Mouse (Mus musculus) limb, embryonic 14.5 days (tissue): ENCODE results near the gene Sumf1. TPM values are rescaled to one million over a fixed set of nuclear protein-coding genes. Genes with fewer than 3 reads are reported as not detected.

ENCODE experiments used
- ATAC-seq: fragments of 200-750 bp; cut with Nextera tagmentation; 2 replicates; pipeline ENCODE4 v1.8.0; 2017; ENCODE audit warnings: low read depth, moderate number of reproducible peaks, moderate TSS enrichment; ENCODE audit not compliant: low FRiP score
- DNase-seq: peaks from one replicate; pipeline ENCODE4 v3.0.0-alpha.2; 2015; ENCODE audit warnings: low spot score
- H3K27ac ChIP-seq: fragments of 300-500 bp; sonication (generic); replicated peaks from 2 replicates; pipeline ENCODE4 v1.5.1; 2014; ENCODE audit warnings: low read depth, mild to moderate bottlenecking, low read length, moderate library complexity, mixed read lengths
- H3K27me3 ChIP-seq: fragments of 300-500 bp; sonication (generic); 2 replicates; pipeline ENCODE4 v1.6.1; 2014; ENCODE audit warnings: low read length, mixed read lengths; ENCODE audit not compliant: control insufficient read depth, insufficient read depth
- H3K36me3 ChIP-seq: fragments of 300-500 bp; sonication (generic); 2 replicates; pipeline ENCODE4 v1.6.1; 2014; ENCODE audit warnings: mild to moderate bottlenecking, low read length, moderate library complexity, mixed read lengths; ENCODE audit not compliant: control insufficient read depth, insufficient read depth
- H3K4me1 ChIP-seq: fragments of 300-500 bp; sonication (generic); 2 replicates; pipeline ENCODE4 v1.6.1; 2014; ENCODE audit warnings: antibody characterized with exemption, low read length, mixed read lengths; ENCODE audit not compliant: control insufficient read depth, insufficient read depth
- H3K4me2 ChIP-seq: fragments of 300-500 bp; sonication (generic); replicated peaks from 2 replicates; pipeline ENCODE4 v1.6.1; 2014; ENCODE audit warnings: low read depth, mild to moderate bottlenecking, low read length, moderate library complexity; ENCODE audit not compliant: severe bottlenecking
- H3K4me3 ChIP-seq: fragments of 300-500 bp; sonication (generic); replicated peaks from 2 replicates; pipeline ENCODE4 v1.5.1; 2014; ENCODE audit warnings: low read length
- H3K9ac ChIP-seq: fragments of 300-500 bp; sonication (generic); 2 replicates; pipeline ENCODE4 v1.6.1; 2014; ENCODE audit warnings: mild to moderate bottlenecking, low read depth, low read length, moderate library complexity; ENCODE audit not compliant: severe bottlenecking
- H3K9me3 ChIP-seq: fragments of 300-500 bp; sonication (generic); 2 replicates; pipeline ENCODE4 v1.6.1; 2016; ENCODE audit warnings: low read length; ENCODE audit not compliant: control insufficient read depth
- POLR2A ChIP-seq: fragments of 200-500 bp; IDR thresholded peaks from 2 replicates; pipeline ENCODE4 v1.8.0; 2012; ENCODE audit warnings: inconsistent platforms, mild to moderate bottlenecking, moderate library complexity, borderline replicate concordance; ENCODE audit not compliant: insufficient read depth, insufficient read length; ENCODE audit errors: extremely low read depth
- WGBS: fragments of 180-500 bp; shearing (Covaris S2); extraction: QIAGEN DNeasy Blood & Tissue Kit; methylation state at CpG from one replicate; pipeline ENCODE4 v1.1.7; 2014; 5-methylcytosine and 5-hydroxymethylcytosine counted together
- polyA plus RNA-seq, 2 experiments: library from polyadenylated mRNA; depleted of rRNA in 1 of 2; stranded (reverse) in 1 of 2; unstranded in 1 of 2; fragments of >200 nt; fragmentation: Nextera tagmentation in 1 of 2; extraction: Ambion mirVana in 1 of 2; gene quantifications; 2 replicates each; pipeline versions ENCODE4 v1.2.1 to v1.2.3; 2012 to 2014

The Sumf1 gene
- polyA plus RNA-seq, 2 experiments = 18.8 to 26.7 TPM

- Histone ChIP-seq H3K4me2 (no peak overlapping the region), H3K36me3 (no peaks in the 10 kb centered on the region), H3K27me3 (no peaks in the 10 kb centered on the region), H3K27ac (no peak overlapping the region), H3K9ac (no peak overlapping the region), H3K9me3 (no peaks in the 10 kb centered on the region), H3K4me1 (no peaks in the 10 kb centered on the region), H3K4me3 (no peak overlapping the region)
- DNase-seq (no peak), ATAC-seq (no peak)
- WGBS = 57% methylated on average over 3 of the region's 3 CpGs
- TF ChIP-seq POLR2A = no peak
These were observed 124.3 kb downstream of the Sumf1 start for GRCm38 (mm10) chr6:108061121-108061520.

DNA sequence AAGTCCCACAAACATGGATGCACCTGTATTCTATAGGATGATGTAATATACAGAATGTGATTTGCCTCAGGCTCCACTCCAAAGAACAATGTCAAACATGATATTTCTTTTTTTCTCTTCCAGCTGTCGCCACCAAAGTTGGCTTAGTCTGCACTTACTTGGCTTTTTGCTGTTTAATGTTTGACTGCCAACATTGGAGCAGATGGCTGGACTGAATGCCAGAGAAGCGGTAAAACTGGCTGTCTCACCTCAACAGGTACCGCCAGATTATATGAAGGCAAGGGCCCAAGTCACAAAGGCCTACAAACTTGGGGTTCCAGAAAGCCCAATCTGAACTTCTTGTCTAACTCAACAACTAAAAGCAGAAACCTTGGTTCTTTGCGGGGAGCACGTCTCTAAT lies 127.3 kb downstream of the Sumf1 start:
- H3K9ac ChIP-seq = no peak overlapping the region
- ATAC-seq = no peak
- 85% methylated on average over 5 of the region's 5 CpGs for WGBS
- no peak overlapping the region for H3K4me3 ChIP-seq
- H3K27ac ChIP-seq = no peak overlapping the region
- no peaks in the 10 kb centered on the region for H3K36me3 ChIP-seq
- no peak overlapping the region for H3K4me2 ChIP-seq
- no peaks in the 10 kb centered on the region for H3K27me3 ChIP-seq
- H3K4me1 ChIP-seq = no peaks in the 10 kb centered on the region
- DNase-seq = no peak
- TF ChIP-seq POLR2A = no peak
- no peaks in the 10 kb centered on the region for H3K9me3 ChIP-seq

DNA sequence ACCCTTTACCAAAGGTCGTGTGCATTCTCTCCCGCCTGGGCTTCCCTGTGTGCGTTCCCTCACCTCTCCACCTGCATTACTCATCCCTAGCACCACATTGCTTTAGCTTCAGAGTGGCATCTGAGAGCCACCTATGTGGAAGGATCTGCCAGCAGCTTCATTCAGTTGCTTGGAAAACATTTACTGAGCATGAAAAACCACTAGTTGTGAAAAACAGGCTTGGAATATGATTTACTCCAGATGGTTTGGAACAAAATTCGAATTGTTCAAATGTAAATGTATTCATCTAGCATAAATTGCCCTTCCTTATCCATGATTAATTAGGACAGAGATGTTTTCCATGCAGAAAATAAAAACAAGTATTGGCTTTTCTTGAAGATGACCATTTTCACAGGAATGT lies 128.0 kb downstream of the Sumf1 start:
- H3K4me3 ChIP-seq = no peak overlapping the region
- ATAC-seq (no peak), DNase-seq (no peak)
- no peak overlapping the region for H3K27ac ChIP-seq
- no peak for TF ChIP-seq POLR2A
- H3K4me2 ChIP-seq = no peak overlapping the region
- no peaks in the 10 kb centered on the region for H3K4me1 ChIP-seq
- WGBS = 66% methylated on average over 4 of the region's 4 CpGs
- H3K36me3 ChIP-seq = no peaks in the 10 kb centered on the region
- H3K9ac ChIP-seq = no peak overlapping the region
- H3K27me3 ChIP-seq = no peaks in the 10 kb centered on the region
- no peaks in the 10 kb centered on the region for H3K9me3 ChIP-seq

Other genes with a start within 250 kb of the Sumf1 start
- 4.9 and 6.1 TPM in 2 replicates for gene Setmar, start 120.5 kb downstream of the Sumf1 start, polyA plus RNA-seq (2012; rRNA removed)
- gene Setmar, start 120.5 kb downstream of the Sumf1 start, polyA plus RNA-seq (2014; fragmentation: Nextera tagmentation; extraction: Ambion mirVana) = 6.8 and 7.2 TPM in 2 replicates
- gene Itpr1, start 27.5 kb upstream of the Sumf1 start, polyA plus RNA-seq (2012; rRNA removed) = 16.1 and 17.1 TPM in 2 replicates
- gene Itpr1, start 27.5 kb upstream of the Sumf1 start, polyA plus RNA-seq (2014; fragmentation: Nextera tagmentation; extraction: Ambion mirVana) = 10.7 and 12.3 TPM in 2 replicates